Mouse (Mus musculus): ENCODE data around the gene Slfn9.

GRCm38 (mm10) chr11:83013356-83013755, 21.7 kb upstream of the Slfn9 start:
- no peak for TF ChIP-seq EP300 (optimal IDR thresholded peaks at IDR 0.05)
- TF ChIP-seq CTCF (IDR thresholded peaks at IDR 0.05; ENCODE audit: low read depth) = no peak
